Mouse (Mus musculus): ENCODE results near the gene Sema3f.

The Sema3f gene

GRCm38 (mm10) chr9:107709697-107710483, at the start of gene Sema3f:
Gene Sema3f (minus strand): TSS chr9:107710475.
- DNase-seq, result peak; percentile 88 to 93

- no peak for DNase-seq
These were observed 49.3 kb upstream of the Sema3f start for GRCm38 (mm10) chr9:107759593-107759992.

GRCm38 (mm10) chr9:107750378-107750777, 40.1 kb upstream of the Sema3f start:
- DNase-seq, result no peak

- DNase-seq, result no peak
These were observed 37.8 kb upstream of the Sema3f start for GRCm38 (mm10) chr9:107748063-107748462.

- DNase-seq, result no peak
These were observed 37.0 kb upstream of the Sema3f start for GRCm38 (mm10) chr9:107747310-107747709.

- DNase-seq, result no peak
These were observed 36.4 kb upstream of the Sema3f start for GRCm38 (mm10) chr9:107746679-107747078.

GRCm38 (mm10) chr9:107744061-107744460, 33.8 kb upstream of the Sema3f start:
- DNase-seq, result no peak

- peak; percentile 56 to 61 for DNase-seq
These were observed 28.5 kb upstream of the Sema3f start for GRCm38 (mm10) chr9:107738841-107739202.

- DNase-seq, result peak; percentile 83 to 92
These were observed 28.0 kb upstream of the Sema3f start for GRCm38 (mm10) chr9:107738020-107738840.

- peak in 1 of 2 experiments; percentile 25 for DNase-seq
These were observed 25.9 kb upstream of the Sema3f start for GRCm38 (mm10) chr9:107736185-107736485.

GRCm38 (mm10) chr9:107735356-107736184, 25.3 kb upstream of the Sema3f start:
- no peak for DNase-seq

GRCm38 (mm10) chr9:107734567-107734971, 24.3 kb upstream of the Sema3f start:
- DNase-seq, result peak in 1 of 2 experiments; percentile 47

- peak in 1 of 2 experiments; percentile 10 for DNase-seq
These were observed 19.4 kb upstream of the Sema3f start for GRCm38 (mm10) chr9:107729709-107730108.

- no peak for DNase-seq
These were observed 18.8 kb upstream of the Sema3f start for GRCm38 (mm10) chr9:107728919-107729670.

GRCm38 (mm10) chr9:107727041-107727440, 16.8 kb upstream of the Sema3f start:
- no peak for DNase-seq

- no peak for DNase-seq
These were observed 14.5 kb upstream of the Sema3f start for GRCm38 (mm10) chr9:107724796-107725195.

GRCm38 (mm10) chr9:107723794-107724531, 13.7 kb upstream of the Sema3f start:
- peak; percentile 73 to 76 for DNase-seq

- DNase-seq, result no peak
These were observed 13.0 kb upstream of the Sema3f start for GRCm38 (mm10) chr9:107723292-107723691.

GRCm38 (mm10) chr9:107718781-107719540, 8.7 kb upstream of the Sema3f start:
- peak in 1 of 2 experiments; percentile 54 for DNase-seq

GRCm38 (mm10) chr9:107716951-107717350, 6.7 kb upstream of the Sema3f start:
- DNase-seq, result peak in 1 of 2 experiments; percentile 64

GRCm38 (mm10) chr9:107715632-107716031, 5.4 kb upstream of the Sema3f start:
- no peak for DNase-seq

All from lung, postnatal 4 days (tissue).